In the genomic region with DNA sequence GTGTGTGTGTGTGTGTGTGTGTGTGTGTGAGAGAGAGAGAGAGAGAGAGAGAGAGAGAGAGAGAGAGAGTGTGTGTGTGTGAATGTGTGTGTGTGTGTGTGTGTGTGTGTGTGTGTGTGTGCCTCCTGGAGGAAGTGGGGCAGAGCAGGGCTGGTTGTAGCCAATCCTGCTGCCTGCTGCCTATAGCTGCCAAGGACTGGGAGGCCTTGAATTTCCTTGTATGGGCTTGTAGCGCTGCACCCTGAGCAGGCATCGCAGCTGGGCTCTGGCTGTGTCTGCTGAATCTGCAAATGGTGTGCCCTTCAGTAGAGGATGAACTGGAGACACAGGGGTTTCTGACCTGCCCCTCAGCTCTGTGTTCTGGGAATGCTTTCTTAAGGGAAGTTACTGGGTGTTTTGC, we compare ENCODE assay signal across 13 mouse cellular contexts. TPM values are rescaled to one million over a fixed set of nuclear protein-coding genes. Genes with fewer than 3 reads are reported as not detected.
DNase-seq lines count a peak whose midpoint lies in the region; ATAC-seq lines count a peak whose summit lies in the region.
"Had no signal": no experiment of that assay in that cellular context is flagged by ENCODE, and none has a peak within 500 bp of the region (broad histone marks: within the 10 kb centered on the region; RNA-seq: fewer than 3 reads in every experiment).

No protein-coding gene starts in this region.

- H3K9ac ChIP-seq in heart, embryonic 13.5 days, result no peak overlapping the region
- no peak overlapping the region for H3K9ac ChIP-seq in intestine, embryonic 16.5 days (ENCODE audit: low read depth, low read length)
- H3K9ac ChIP-seq in kidney, embryonic 15.5 days, result no peak overlapping the region
- H3K9ac ChIP-seq: lung, embryonic 15.5 days had no signal

- H3K27me3 ChIP-seq in heart, embryonic 13.5 days (replicated peaks), result peaks cover 72% of the 10 kb centered on the region
- peaks cover 31% of the 10 kb centered on the region for H3K27me3 ChIP-seq in intestine, embryonic 16.5 days (replicated peaks; ENCODE audit: control insufficient read depth, insufficient read depth, low read length)
- H3K27me3 ChIP-seq in kidney, embryonic 15.5 days, result peaks cover 59% of the 10 kb centered on the region

- intact Hi-C loops in heart, postnatal 10 days (cut with DNase I), result no loop called here

- DNase-seq in heart, postnatal 10 days, result no peak
- DNase-seq in ovary, adult 18-20 months (ENCODE audit: low spot score), result peak; percentile 53
- no peak for DNase-seq in ovary, postnatal 14 days (ENCODE audit: low spot score)
- no peak for DNase-seq in layer of hippocampus, postnatal 36 days
- DNase-seq in kidney, postnatal 10 days, result no peak
- DNase-seq: cerebellum, adult 11 months; kidney, adult 2 months; liver had no signal

- 0 out of 2 replicates have a peak overlapping the region, but pooled peaks have one; percentile 15 for H3K27ac ChIP-seq in heart, embryonic 13.5 days (replicated peaks)
- H3K27ac ChIP-seq in intestine, embryonic 16.5 days (ENCODE audit: low read length), result peak overlapping the region; percentile 13
- no peak overlapping the region for H3K27ac ChIP-seq in kidney, embryonic 15.5 days
- H3K27ac ChIP-seq: hindbrain, embryonic 10.5 days; lung, embryonic 15.5 days had no signal

- H3K9me3 ChIP-seq in heart, embryonic 13.5 days, result no peaks in the 10 kb centered on the region
- no peaks in the 10 kb centered on the region for H3K9me3 ChIP-seq in intestine, embryonic 16.5 days (ENCODE audit: control insufficient read depth, low read length)
- H3K9me3 ChIP-seq in kidney, embryonic 15.5 days (replicated peaks), result no peaks in the 10 kb centered on the region
- H3K9me3 ChIP-seq: hindbrain, embryonic 10.5 days; lung, embryonic 15.5 days had no signal

- 18% methylated on average over 2 of the region's 2 CpGs for WGBS in heart, embryonic 13.5 days
- WGBS in intestine, embryonic 16.5 days, result 20% methylated on average over 2 of the region's 2 CpGs
- 28% methylated on average over 2 of the region's 2 CpGs for WGBS in kidney, embryonic 15.5 days

- no peak for ATAC-seq in heart, embryonic 13.5 days (ENCODE audit: extremely low read depth, insufficient number of reproducible peaks, low FRiP score, low TSS enrichment)
- peak; percentile 66; the same call in 1 of the 2 replicates for ATAC-seq in intestine, embryonic 16.5 days
- no peak for ATAC-seq in kidney, embryonic 15.5 days (replicated peaks; ENCODE audit: low FRiP score)

- no peak overlapping the region for H3K4me2 ChIP-seq in heart, embryonic 13.5 days
- no peak overlapping the region for H3K4me2 ChIP-seq in intestine, embryonic 16.5 days (ENCODE audit: low read depth, low read length)
- H3K4me2 ChIP-seq in kidney, embryonic 15.5 days, result no peak overlapping the region
- H3K4me2 ChIP-seq: lung, embryonic 15.5 days had no signal

- no peak overlapping the region for H3K4me3 ChIP-seq in heart, embryonic 13.5 days
- H3K4me3 ChIP-seq in intestine, embryonic 16.5 days (ENCODE audit: low read length), result no peak overlapping the region
- H3K4me3 ChIP-seq in kidney, embryonic 15.5 days (replicated peaks), result no peak overlapping the region
- H3K4me3 ChIP-seq: hindbrain, embryonic 10.5 days; lung, embryonic 15.5 days had no signal

- peaks cover 21% of the 10 kb centered on the region for H3K4me1 ChIP-seq in heart, embryonic 13.5 days
- H3K4me1 ChIP-seq in intestine, embryonic 16.5 days (ENCODE audit: control insufficient read depth, insufficient read depth, low read length), result no peaks in the 10 kb centered on the region
- peaks cover 10% of the 10 kb centered on the region for H3K4me1 ChIP-seq in kidney, embryonic 15.5 days
- H3K4me1 ChIP-seq: lung, embryonic 15.5 days had no signal

- H3K36me3 ChIP-seq in heart, embryonic 13.5 days, result no peaks in the 10 kb centered on the region
- H3K36me3 ChIP-seq in intestine, embryonic 16.5 days (ENCODE audit: control insufficient read depth, insufficient read depth, low read length), result no peaks in the 10 kb centered on the region
- no peaks in the 10 kb centered on the region for H3K36me3 ChIP-seq in kidney, embryonic 15.5 days
- H3K36me3 ChIP-seq: hindbrain, embryonic 10.5 days; lung, embryonic 15.5 days had no signal

RNA-seq across cellular contexts. Expression of a gene that starts 3.9 kb away (rescaled TPM):
- 1.1 and 1.2 TPM in 2 replicates for polyA plus RNA-seq in heart, embryonic 13.5 days (2015; fragmentation: Nextera tagmentation; extraction: Ambion mirVana)
- 10 to 100 TPM; 23.4 to 24.3 TPM for total RNA-seq in heart, postnatal 10 days (2021)
- polyA plus RNA-seq in intestine, embryonic 16.5 days (2015; fragmentation: Nextera tagmentation; extraction: Ambion mirVana), result 4.1 and 4.7 TPM in 2 replicates
- total RNA-seq in layer of hippocampus, postnatal 36 days (2021), result under 1 TPM; 0.23 to 0.35 TPM
- polyA plus RNA-seq in kidney, embryonic 15.5 days (2015; fragmentation: Nextera tagmentation; extraction: Ambion mirVana), result 0.22 and 0.33 TPM in 2 replicates
- polyA plus RNA-seq: hindbrain, embryonic 10.5 days had no signal
